Mouse (Mus musculus) gastrocnemius, postnatal 4 days (tissue): ENCODE results near the gene Stpg1. TPM values are rescaled to one million over a fixed set of nuclear protein-coding genes. Genes with fewer than 3 reads are reported as not detected.

Experiments used
- microRNA-seq: library from miRNA; unstranded; fragments of <30 nt; microRNA quantifications from one replicate; pipeline ENCODE4 v1.2.0, GENCODE M21; 2021
- total RNA-seq, 2 experiments: library from RNA; stranded (reverse); gene quantifications; 2 replicates each; pipeline ENCODE4 v1.2.3; 2021

The Stpg1 gene
- total RNA-seq, 2 experiments from 2014 or later, result not detected

Small RNA genes within 50 kb of the gene (microRNA-seq; reads per million reads assigned to microRNA genes)
- gene Gm25317, result not detected

Other genes starting within 250 kb of the Stpg1 start
- 100 to 1,000 TPM; 109 to 115 TPM for gene Clic4, start 222.0 kb upstream of the Stpg1 start, total RNA-seq
- 100 to 1,000 TPM; 107 to 123 TPM for gene Srrm1, start 141.5 kb upstream of the Stpg1 start, total RNA-seq
- 1 to 10 TPM; 7.5 to 9.9 TPM for gene Ncmap, start 96.6 kb upstream of the Stpg1 start, total RNA-seq
- 10 to 100 TPM; 17.3 to 17.9 TPM for gene Rcan3, start 60.9 kb upstream of the Stpg1 start, total RNA-seq
- 1 to 10 TPM; 5.5 to 6.5 TPM for gene Nipal3, start 248 bp downstream of the Stpg1 start, total RNA-seq
- under 1 TPM; 0.10 to 0.18 TPM for gene Grhl3, start 78.8 kb downstream of the Stpg1 start, total RNA-seq
- under 1 TPM; 0.16 to 0.17 TPM for gene Ifnlr1, start 191.5 kb downstream of the Stpg1 start, total RNA-seq
- under 1 TPM in 1 of 2 experiments, not detected in 1; 0.20 TPM for gene Il22ra1, start 233.4 kb downstream of the Stpg1 start, total RNA-seq